Mouse (Mus musculus): ENCODE results near the gene Pigr. TPM values are rescaled to one million over a fixed set of nuclear protein-coding genes. Genes with fewer than 3 reads are reported as not detected.

The Pigr gene
- 0.01 TPM in 1 of 2 replicates, not detected in the other for polyA plus RNA-seq (2012)

GRCm38 (mm10) chr1:130826448-130826847, at the start of gene Pigr:
TSS of gene Pigr (plus strand) at chr1:130826684.
- TF ChIP-seq GATA1 (IDR thresholded peaks at IDR 0.05; ENCODE audit: low read length) (no peak), TAL1 (IDR thresholded peaks at IDR 0.05; ENCODE audit: low read length) (no peak)
- Histone ChIP-seq H3K4me1 (ENCODE audit: control insufficient read depth) (peaks cover 2% of the 10 kb centered on the region), H3K4me3 (replicated peaks) (no peak within 1 kb of the TSS), H3K36me3 (ENCODE audit: control insufficient read depth) (no peaks in the 10 kb centered on the region), H3K27me3 (ENCODE audit: control insufficient read depth) (no peaks in the 10 kb centered on the region), H3K9me3 (ENCODE audit: control insufficient read depth, low read length) (no peaks in the 10 kb centered on the region)

GRCm38 (mm10) chr1:130779867-130780266, 46.6 kb upstream of the Pigr start:
- no peaks in the 10 kb centered on the region for H3K9me3 ChIP-seq (ENCODE audit: control insufficient read depth, low read length)
- H3K36me3 ChIP-seq (ENCODE audit: control insufficient read depth), result no peaks in the 10 kb centered on the region
- H3K27me3 ChIP-seq (ENCODE audit: control insufficient read depth), result peaks cover 4% of the 10 kb centered on the region
- TF ChIP-seq TAL1 (IDR thresholded peaks at IDR 0.05; ENCODE audit: low read length) (no peak), GATA1 (IDR thresholded peaks at IDR 0.05; ENCODE audit: low read length) (no peak)
- no peak overlapping the region for H3K4me3 ChIP-seq (replicated peaks)
- H3K4me1 ChIP-seq (ENCODE audit: control insufficient read depth), result peaks cover 4% of the 10 kb centered on the region

GRCm38 (mm10) chr1:130784054-130784453, 42.4 kb upstream of the Pigr start:
- Histone ChIP-seq H3K9me3 (ENCODE audit: control insufficient read depth, low read length) (no peaks in the 10 kb centered on the region), H3K36me3 (ENCODE audit: control insufficient read depth) (no peaks in the 10 kb centered on the region), H3K4me1 (ENCODE audit: control insufficient read depth) (no peaks in the 10 kb centered on the region; the same call in 1 of the 2 replicates), H3K4me3 (replicated peaks) (no peak overlapping the region), H3K27me3 (ENCODE audit: control insufficient read depth) (peaks cover 13% of the 10 kb centered on the region)
- TF ChIP-seq TAL1 (IDR thresholded peaks at IDR 0.05; ENCODE audit: low read length) (no peak), GATA1 (IDR thresholded peaks at IDR 0.05; ENCODE audit: low read length) (no peak)

- Histone ChIP-seq H3K36me3 (ENCODE audit: control insufficient read depth) (no peaks in the 10 kb centered on the region), H3K9me3 (ENCODE audit: control insufficient read depth, low read length) (no peaks in the 10 kb centered on the region), H3K4me1 (ENCODE audit: control insufficient read depth) (peaks cover 3% of the 10 kb centered on the region), H3K27me3 (ENCODE audit: control insufficient read depth) (peaks cover 13% of the 10 kb centered on the region), H3K4me3 (replicated peaks) (no peak overlapping the region)
- TF ChIP-seq TAL1 (IDR thresholded peaks at IDR 0.05; ENCODE audit: low read length) (no peak), GATA1 (IDR thresholded peaks at IDR 0.05; ENCODE audit: low read length) (no peak)
These were observed 39.5 kb upstream of the Pigr start for GRCm38 (mm10) chr1:130787001-130787400.

- Histone ChIP-seq H3K4me3 (replicated peaks) (no peak overlapping the region), H3K9me3 (ENCODE audit: control insufficient read depth, low read length) (no peaks in the 10 kb centered on the region), H3K27me3 (ENCODE audit: control insufficient read depth) (peaks cover 12% of the 10 kb centered on the region), H3K36me3 (ENCODE audit: control insufficient read depth) (no peaks in the 10 kb centered on the region), H3K4me1 (ENCODE audit: control insufficient read depth) (peaks cover 3% of the 10 kb centered on the region)
- TF ChIP-seq GATA1 (IDR thresholded peaks at IDR 0.05; ENCODE audit: low read length), result no peak
- no peak for TF ChIP-seq TAL1 (IDR thresholded peaks at IDR 0.05; ENCODE audit: low read length)
These were observed 36.7 kb upstream of the Pigr start for GRCm38 (mm10) chr1:130789512-130790451.

- H3K4me3 ChIP-seq (replicated peaks), result no peak overlapping the region
- H3K27me3 ChIP-seq (ENCODE audit: control insufficient read depth), result no peaks in the 10 kb centered on the region
- H3K9me3 ChIP-seq (ENCODE audit: control insufficient read depth, low read length), result no peaks in the 10 kb centered on the region
- H3K4me1 ChIP-seq (ENCODE audit: control insufficient read depth), result no peaks in the 10 kb centered on the region
- no peaks in the 10 kb centered on the region for H3K36me3 ChIP-seq (ENCODE audit: control insufficient read depth)
- TF ChIP-seq TAL1 (IDR thresholded peaks at IDR 0.05; ENCODE audit: low read length) (no peak), GATA1 (IDR thresholded peaks at IDR 0.05; ENCODE audit: low read length) (no peak)
These were observed 31.2 kb upstream of the Pigr start for GRCm38 (mm10) chr1:130795331-130795730.

GRCm38 (mm10) chr1:130796967-130797684, 29.4 kb upstream of the Pigr start:
- Histone ChIP-seq H3K9me3 (ENCODE audit: control insufficient read depth, low read length) (no peaks in the 10 kb centered on the region), H3K36me3 (ENCODE audit: control insufficient read depth) (no peaks in the 10 kb centered on the region), H3K4me1 (ENCODE audit: control insufficient read depth) (no peaks in the 10 kb centered on the region), H3K27me3 (ENCODE audit: control insufficient read depth) (no peaks in the 10 kb centered on the region), H3K4me3 (replicated peaks) (no peak overlapping the region)
- no peak for TF ChIP-seq TAL1 (IDR thresholded peaks at IDR 0.05; ENCODE audit: low read length)
- TF ChIP-seq GATA1 (IDR thresholded peaks at IDR 0.05; ENCODE audit: low read length), result no peak

GRCm38 (mm10) chr1:130798037-130798436, 28.4 kb upstream of the Pigr start:
- no peak overlapping the region for H3K4me3 ChIP-seq (replicated peaks)
- TF ChIP-seq GATA1 (IDR thresholded peaks at IDR 0.05; ENCODE audit: low read length), result no peak
- TF ChIP-seq TAL1 (IDR thresholded peaks at IDR 0.05; ENCODE audit: low read length), result no peak
- no peaks in the 10 kb centered on the region for H3K4me1 ChIP-seq (ENCODE audit: control insufficient read depth)
- H3K9me3 ChIP-seq (ENCODE audit: control insufficient read depth, low read length), result no peaks in the 10 kb centered on the region
- H3K27me3 ChIP-seq (ENCODE audit: control insufficient read depth), result no peaks in the 10 kb centered on the region
- H3K36me3 ChIP-seq (ENCODE audit: control insufficient read depth), result no peaks in the 10 kb centered on the region

GRCm38 (mm10) chr1:130798551-130798950, 27.9 kb upstream of the Pigr start:
- no peaks in the 10 kb centered on the region for H3K9me3 ChIP-seq (ENCODE audit: control insufficient read depth, low read length)
- H3K27me3 ChIP-seq (ENCODE audit: control insufficient read depth), result no peaks in the 10 kb centered on the region
- no peak overlapping the region for H3K4me3 ChIP-seq (replicated peaks)
- TF ChIP-seq GATA1 (IDR thresholded peaks at IDR 0.05; ENCODE audit: low read length) (no peak), TAL1 (IDR thresholded peaks at IDR 0.05; ENCODE audit: low read length) (no peak)
- no peaks in the 10 kb centered on the region for H3K36me3 ChIP-seq (ENCODE audit: control insufficient read depth)
- H3K4me1 ChIP-seq (ENCODE audit: control insufficient read depth), result no peaks in the 10 kb centered on the region

Data from erythroblast, embryonic 14.5 days (primary cell).